Mouse (Mus musculus) adrenal gland, postnatal 25 days (tissue): ENCODE measurements around the gene Mex3b. TPM values are rescaled to one million over a fixed set of nuclear protein-coding genes. Genes with fewer than 3 reads are reported as not detected.

Experiments
- DNase-seq: peaks from one replicate; pipeline ENCODE4 v3.0.0; 2021; ENCODE audit warnings: mixed read lengths
- total RNA-seq: library from RNA; stranded (reverse); gene quantifications from 2 replicates; pipeline ENCODE4 v1.2.3, GENCODE M21; 2021

Mex3b gene
- total RNA-seq, 1 experiment from 2014 or later: 3.2 TPM

DNA sequence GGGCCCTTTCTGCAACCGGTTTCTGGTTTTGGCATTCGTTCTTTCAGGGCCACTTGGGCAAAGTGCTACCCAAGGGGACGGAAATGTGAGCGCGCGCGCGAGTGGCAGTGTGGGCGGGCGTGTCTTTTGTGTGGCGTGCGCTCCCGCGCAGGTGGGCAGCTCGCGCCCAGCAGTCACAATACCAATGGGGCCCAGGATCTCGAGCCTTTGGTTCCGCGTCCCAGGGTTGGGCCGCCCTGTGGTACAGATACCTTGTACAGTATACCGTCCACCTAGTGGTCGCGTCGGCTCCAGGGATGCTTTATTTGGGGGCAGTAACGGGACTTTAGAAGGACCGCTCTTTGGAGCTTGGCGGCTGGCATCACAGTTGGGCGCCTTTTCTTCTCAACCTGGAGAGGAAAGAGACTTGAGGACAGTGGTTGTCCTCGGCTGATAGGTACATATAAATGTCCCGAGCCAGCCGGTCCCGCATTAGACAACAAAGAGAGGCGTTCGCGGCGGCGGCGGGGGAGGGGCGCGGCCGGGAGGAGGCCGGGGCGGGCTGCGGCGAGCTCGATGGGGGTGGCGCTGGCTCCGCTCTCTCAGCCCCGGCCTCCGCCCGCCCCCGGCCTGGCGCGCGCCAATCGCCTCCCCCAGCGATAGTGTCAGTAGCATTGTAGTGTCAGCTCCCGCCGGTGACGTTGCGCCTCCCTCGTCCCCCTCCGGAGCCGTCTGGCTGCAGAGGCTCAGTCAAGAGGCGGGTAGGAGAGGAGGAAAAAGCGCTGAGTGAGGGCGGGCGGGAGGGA, 455 bp upstream of the Mex3b start:
- DNase-seq: peak; percentile 95

DNA sequence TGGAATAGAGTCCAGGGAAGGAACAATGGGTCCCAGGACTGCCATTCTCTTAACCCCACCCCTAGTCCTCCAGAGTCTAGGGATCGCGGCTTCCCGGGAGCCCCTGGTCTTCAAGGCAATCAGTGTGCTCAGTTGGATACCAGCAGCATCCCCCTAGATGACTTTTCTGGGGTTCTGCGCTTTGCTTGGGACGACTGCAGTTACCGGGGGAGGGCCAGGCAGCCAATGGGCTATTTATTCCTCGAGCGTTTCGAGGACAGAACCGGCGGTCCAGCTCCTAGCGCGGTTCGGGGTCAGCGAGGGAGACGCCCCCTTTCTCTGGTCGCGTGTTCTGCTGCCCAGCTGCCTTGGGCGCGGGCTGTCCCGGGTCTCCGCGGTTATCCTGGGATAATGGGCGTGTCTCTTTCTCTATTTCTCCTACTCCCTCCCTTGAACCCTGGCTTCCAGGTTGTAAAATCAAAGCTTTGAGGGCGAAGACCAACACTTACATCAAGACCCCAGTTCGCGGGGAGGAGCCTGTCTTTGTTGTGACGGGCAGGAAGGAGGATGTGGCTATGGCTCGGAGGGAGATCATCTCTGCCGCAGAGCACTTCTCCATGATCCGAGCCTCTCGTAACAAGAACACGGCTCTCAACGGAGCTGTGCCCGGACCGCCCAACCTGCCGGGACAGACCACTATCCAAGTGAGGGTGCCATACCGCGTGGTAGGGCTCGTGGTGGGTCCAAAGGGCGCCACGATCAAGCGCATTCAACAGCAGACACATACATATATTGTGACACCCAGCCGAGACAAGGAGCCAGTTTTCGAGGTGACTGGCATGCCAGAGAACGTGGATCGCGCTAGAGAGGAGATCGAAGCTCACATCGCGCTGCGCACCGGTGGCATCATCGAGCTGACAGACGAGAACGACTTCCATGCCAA, 1.4 kb downstream of the Mex3b start:
- peak; percentile 12 for DNase-seq

DNA sequence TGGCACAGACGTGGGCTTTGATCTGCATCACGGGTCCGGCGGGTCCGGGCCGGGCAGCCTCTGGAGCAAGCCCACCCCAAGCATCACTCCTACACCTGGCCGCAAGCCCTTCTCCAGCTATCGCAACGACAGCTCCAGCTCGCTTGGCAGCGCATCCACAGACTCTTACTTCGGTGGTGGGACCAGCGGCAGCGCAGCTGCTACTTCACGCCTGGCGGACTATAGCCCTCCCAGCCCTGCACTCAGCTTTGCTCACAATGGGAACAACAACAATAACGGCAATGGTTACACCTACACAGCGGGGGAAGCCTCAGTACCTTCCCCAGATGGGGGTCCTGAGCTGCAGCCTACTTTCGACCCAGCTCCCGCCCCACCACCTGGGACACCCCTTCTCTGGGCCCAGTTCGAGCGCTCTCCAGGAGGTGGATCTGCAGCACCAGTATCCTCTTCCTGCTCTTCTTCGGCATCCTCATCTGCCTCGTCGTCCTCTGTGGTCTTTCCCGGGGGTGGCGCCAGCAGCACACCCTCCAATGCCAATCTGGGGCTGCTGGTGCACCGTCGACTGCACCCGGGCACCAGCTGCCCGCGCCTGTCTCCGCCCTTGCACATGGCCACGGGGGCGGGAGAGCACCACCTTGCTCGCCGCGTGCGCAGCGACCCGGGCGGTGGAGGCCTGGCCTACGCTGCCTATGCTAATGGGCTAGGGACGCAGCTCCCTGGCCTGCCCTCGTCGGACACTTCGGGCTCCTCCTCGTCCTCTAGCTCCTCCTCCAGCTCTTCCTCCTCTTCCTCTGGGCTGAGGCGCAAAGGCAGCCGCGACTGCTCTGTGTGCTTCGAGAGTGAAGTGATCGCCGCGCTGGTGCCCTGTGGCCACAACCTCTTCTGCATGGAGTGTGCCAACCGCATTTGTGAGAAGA, 2.4 kb downstream of the Mex3b start:
- peak; percentile 59 for DNase-seq

DNA sequence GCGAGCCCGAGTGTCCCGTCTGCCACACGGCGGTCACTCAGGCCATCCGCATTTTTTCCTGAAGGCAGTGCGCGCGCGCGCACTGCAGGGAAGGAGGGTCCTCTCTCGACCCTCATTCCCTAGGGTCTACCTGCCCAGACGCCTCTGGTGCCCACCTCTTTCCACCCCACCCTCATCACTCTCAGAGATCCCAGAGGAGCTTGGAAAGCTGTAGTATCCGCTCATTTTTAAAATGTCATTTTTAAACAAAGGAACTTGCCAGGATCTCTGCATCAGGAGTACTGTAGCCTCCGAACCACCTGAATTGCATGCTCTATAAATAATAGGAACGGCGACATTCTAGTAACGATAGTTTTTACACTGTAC, 3.0 kb downstream of the Mex3b start:
- no peak for DNase-seq

DNA sequence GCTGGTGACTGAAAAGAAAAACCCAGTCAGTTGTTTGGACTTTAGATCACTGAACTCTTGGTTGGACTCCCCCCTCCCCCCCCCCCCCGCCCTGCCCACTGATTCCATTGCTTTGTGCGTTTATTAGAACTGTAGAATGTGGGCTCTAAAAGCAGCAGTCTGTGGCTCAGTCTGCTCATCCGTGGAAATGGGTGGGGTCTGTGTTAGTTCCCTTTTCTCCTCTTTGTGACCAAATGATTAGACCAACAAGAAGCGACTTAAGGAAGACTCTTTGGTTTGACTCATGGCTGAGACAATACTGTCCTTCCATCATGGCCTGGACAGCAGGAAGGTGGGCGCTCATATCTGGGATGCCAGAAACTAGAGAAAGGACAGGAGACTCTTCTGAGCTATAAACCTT, 9.4 kb downstream of the Mex3b start:
- no peak for DNase-seq

DNA sequence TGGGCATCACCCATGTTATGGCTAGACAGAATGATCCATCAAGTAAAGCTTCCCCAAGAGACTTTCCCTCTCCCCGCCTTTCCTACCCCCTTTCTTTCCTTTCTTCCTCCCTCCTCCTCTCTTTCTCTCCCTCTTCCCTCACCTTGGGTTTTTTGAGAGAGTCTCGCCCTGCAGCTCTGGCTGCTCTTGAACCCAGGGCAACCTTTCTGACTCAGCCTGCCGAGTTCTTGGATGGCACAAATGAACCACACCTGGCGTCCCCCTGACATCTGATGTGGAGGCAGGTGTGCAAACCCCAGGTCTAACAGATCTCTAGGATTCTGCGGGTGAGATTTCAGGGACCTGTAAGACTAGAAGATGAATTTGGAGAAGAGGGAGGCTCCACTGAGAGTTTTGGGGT, 12.9 kb downstream of the Mex3b start:
- no peak for DNase-seq

DNA sequence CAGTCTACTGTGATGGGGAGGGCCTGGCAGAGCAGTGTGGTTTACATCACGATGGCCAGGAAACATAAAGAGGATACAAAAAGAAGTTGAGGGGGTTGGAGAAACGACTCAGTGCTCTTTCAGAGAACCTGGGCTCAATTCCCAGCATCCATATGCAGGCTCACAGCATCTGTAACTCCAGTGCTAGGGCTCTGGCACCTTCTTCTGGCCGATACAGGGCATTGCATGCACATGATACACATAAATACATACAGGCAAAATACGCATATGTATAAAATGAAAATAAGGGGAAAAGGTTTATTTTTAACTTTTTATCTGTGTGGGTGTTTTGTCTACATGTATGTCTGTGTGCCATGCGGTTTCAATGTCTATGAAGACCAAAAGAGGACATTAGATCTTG, 13.6 kb downstream of the Mex3b start:
- no peak for DNase-seq

DNA sequence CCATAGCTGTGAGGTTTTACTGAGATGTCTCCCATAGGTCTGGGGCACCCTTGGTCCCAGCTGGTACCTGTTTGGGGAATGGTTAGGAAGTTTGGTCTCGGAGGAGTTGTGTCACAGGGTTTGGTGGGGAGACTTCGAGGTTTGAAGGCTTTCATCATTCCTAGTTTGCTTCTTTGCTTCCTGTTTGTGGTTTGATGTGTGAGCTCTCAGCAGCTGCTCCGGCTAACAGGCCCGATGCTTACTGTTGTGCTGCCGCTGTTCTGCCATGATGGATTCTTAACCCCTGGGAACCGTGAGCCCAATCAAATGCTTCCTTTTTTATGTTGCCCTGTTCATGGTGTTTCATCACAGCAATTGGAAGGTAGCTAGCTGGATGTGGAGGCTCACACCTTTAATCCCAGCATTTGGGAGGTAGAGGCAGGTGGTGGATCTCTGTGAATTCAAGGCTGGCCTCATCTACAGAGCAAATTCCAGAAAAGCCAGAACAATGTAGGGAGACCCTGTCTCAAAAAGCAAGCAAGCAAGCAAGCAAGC, 23.3 kb downstream of the Mex3b start:
- no peak for DNase-seq

DNA sequence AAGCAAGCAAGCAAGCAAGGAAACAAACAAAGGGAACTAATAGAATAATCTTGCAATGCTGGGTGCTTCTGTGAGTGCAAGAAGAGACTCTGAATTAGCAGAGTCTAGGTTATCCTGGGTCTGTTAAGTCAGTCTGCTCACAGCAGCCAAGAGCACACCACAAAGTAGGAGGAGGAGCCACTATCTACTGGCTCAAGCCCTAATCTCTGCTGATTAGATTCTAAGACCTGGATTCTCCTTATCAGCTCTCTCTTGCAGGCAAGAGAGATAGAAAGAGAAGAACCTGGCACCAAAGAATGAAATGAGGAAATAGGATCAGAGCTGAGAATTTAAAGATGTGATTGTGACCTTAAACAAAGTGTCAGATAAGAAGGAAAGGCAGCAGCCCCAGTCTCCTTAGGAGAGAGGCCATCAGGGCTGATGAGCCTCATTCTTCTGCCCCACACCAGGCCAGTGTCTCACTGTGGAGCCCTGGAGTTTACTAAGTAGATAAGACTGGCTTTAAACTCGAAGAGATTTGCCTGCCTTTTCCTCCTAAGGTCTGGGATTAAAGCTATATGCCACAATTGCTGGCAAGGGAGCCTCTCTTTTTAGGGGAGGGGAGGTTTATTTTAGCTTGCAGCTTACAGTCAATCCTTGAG, 23.9 kb downstream of the Mex3b start:
- no peak for DNase-seq

DNA sequence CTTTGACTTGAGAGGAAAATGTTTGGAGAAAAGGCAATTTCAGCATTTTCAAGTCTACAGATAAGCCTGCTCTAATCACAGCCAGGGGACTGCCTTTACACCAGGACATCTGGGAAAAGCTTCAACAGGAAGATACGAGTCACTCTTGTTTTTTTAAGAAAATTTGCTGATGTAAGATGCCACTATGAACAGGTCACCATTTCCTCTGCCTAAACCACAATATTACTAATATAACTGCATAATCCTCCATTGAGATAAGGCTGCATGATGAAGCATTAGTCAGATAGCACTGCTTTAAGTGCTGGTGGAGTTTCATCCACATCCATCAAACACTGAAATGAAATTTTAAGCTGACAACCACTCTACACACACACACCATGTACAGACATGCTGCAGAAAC, 27.2 kb downstream of the Mex3b start:
- DNase-seq: no peak

DNA sequence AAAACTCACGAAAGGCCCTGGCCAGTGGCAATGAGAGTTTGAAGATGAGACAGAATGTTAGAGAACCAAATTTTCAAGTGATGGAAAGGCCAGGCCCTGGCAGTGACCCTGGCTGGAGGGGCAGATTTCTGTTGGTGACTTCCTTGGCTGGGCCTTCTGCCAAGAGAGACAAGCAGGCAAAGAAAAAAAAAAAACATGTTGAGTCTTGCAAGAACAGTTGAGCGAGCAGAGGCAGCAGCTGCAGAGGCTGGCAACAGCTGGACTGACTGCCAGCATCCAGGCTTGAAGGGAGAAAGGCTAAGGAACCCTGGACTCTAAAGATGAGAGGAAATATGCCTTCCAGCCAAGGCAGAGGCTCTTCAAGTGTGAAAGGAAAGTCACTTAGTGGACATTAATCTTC, 28.5 kb downstream of the Mex3b start:
- DNase-seq: peak; percentile 18

DNA sequence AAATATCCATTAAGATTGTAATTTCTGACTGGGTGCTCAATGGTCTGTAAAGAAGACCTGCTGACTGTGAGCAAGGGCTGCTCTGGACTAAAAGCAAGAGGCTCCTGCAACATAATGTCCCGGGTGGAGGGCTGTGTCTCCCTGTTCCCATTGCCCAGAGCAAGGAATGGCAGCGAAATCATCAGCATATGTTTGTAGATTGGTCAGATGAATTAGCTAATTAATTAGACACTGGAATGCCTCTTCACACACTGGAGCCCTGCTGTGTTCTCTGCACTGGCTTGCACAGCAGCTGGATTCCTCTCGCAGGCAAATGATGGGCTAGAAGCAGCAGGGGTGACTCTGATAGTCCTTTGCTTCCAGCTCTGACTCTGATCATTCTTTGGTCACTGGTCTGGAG, 29.6 kb downstream of the Mex3b start:
- DNase-seq: no peak

DNA sequence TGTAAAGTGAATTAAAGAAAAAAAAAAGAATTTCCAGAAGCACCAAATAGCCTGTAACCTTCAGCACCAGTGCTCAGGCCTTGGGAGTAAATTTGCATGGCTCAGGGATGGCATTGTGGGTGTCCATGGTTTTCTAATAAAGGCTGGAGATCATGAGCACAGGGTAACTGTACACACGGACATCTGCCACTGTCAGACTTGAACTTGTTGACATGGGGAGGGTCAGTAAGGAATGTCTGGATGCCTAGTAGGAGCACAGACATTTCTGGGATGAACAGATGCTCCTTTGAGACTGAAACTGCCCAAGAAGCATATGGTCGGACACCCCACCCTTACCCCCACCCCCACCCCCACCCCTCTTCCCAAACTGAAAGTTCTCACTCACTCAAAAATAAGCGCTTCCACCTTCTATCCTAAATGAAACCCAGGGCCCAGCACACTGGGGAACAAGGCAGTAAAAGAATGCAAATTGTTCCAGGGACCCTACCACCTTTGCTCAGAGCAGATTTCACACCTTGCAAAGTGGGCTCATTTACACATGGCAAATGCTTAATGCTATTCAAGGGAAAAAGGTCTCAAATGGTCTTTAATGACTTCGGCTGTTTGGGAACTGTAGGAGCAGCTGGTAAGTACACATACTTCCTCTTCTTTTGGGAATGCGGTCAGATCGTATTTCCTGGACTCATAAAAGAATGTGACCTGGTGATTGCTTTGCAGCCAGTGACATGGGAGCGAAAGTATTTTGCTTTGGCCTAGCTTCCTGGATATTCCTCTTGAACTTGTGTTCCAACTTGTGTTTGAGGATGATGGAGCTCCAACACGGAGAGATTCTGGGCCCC, 32.5 kb downstream of the Mex3b start:
- DNase-seq: no peak

DNA sequence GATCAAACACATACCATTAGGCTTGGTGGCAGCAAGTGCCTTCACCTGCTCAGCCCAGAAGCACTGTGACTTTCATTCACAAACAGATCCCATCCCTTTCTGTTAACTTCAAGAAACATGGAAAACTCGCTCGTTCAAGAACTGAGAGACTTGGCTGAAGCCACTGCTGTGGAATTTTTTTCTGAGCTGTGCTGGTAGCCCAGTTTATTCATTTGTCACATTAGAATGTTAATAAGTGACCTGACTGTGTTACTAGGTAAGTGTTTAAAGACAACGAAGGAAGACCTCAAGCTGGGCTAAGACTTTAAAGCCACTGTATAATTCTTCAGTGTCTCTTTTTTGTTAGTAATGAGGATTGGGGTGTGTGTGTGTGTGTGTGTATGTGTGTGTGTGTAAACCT, 35.9 kb downstream of the Mex3b start:
- no peak for DNase-seq

DNA sequence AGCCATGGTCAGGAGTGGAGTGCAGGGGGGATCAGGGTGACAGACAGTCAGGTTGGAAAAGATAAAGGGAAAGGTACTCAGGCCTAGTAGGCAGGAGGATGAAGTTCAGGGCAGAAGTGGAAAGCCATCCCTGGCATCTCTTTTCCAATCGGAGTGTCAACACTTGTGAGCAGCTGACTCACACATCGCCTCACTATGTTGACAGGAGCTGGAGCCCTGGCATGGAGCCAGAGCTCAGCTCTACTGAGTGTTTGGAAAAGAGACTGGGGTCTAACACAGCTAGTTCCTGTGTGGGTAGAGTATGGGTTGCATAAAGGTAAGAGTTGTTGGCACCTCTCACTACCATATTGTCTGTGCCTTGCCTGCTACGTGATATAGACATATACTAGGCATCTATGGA, 38.4 kb downstream of the Mex3b start:
- DNase-seq: no peak

DNA sequence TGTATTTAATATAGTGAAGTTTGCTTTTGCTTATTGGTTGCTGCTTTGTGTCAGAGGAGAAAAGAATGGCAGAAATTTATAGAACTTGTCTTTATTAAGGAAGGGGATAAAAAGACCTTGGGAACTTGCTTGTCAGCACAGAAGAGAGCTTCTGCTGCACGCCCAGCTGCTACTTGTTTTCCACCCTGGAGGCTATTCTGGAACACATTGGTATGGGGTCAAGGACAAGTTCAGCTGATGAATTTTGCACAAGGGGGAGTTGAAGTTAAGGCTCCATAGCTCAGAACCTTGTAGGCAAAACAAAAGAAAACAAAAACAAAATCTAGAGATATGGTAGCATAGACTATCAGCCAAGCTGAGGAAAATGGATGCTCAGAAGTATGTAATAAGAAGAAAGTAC, 39.9 kb downstream of the Mex3b start:
- no peak for DNase-seq

DNA sequence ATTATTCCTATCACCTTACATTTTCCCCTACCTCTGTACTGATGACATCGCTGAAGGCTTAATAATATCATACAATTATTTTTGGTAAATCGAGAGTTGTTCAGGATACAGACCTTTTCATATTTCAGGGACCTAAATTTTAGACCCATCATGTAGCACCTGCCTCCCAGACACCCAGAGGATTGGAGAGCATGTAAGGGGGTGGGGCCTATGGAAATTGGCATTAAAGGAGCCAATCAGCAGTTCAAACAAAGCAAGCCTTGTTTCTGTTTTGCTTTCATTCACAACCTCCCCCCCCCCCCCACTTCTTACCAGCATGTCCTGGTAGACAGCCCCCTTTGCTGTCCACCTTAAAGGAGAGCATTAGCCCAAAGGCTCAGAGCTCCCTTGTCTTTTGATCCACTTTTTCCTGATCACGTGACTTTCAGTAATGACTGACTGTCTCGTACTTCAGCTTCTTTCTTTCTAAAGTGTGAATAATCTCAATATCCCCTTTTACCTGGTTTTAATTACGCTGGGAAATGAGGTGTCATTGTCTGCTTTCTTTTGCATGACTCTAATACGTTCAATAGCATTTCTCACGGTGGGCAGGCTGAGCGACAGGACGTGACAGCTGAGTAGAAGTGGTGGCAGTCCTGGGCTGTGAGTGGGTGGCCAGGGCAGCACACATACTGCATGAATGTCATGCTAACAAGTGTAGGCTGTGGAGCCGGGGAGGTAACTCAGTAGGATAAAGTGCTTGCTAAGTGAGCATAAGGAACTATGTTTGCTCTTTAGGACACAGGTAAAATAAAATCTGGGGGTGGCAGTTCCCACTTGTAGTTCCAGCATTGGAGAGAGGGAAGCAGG, 43.6 kb downstream of the Mex3b start:
- no peak for DNase-seq

DNA sequence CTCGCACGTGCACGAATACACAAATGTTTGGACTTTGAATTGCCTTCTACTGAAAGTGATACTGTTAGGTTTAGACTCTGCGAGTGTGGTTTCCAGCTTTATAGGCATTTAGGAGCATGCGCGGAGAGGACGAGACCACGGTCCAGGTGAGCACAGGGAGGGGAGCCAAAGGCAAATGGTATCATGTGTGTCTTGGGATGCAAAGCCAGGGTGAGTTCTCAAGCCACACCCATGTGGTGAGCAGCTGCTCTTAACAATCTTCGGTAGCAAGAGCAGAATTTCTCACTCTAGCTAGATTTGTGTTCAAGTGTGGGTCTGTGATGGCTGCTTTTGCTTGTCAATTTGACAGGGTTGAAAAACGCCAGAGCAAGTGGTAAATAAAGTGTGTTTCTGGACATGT, 44.4 kb downstream of the Mex3b start:
- DNase-seq: no peak

DNA sequence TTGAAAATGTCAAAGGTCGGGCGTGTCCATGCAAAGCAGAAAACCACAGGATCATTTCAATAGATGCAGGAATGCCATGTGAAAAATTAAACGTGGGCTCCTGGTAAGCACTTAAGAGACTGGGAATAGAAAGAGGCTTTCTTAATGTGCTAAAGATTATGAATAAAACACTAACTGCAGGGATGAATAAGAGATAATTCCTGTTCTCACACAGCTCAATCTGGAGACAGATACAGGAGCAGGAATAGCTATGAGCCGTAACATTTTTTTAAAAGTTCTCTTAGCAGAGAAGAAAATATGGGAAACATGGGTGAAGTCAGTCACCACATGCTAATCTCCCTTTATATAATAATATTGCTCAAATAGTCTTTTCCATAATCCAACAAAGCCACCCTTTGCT, 47.2 kb downstream of the Mex3b start:
- no peak for DNase-seq
